Mouse (Mus musculus) CD4-positive naive resting alpha-beta T cell, adult 76 days (primary cell): ENCODE measurements around the gene Kdm2a. TPM values are rescaled to one million over a fixed set of nuclear protein-coding genes. Genes with fewer than 3 reads are reported as not detected.

Experiments
- total RNA-seq: library from RNA; stranded (reverse); gene quantifications from one replicate; pipeline ENCODE4 v1.2.4, GENCODE M21; 2023

Gene Kdm2a
- total RNA-seq = 132 TPM

GRCm38 (mm10) chr19:4397798-4398629 is at the start of gene Kdm2a:
TSS of gene Kdm2a (minus strand) at chr19:4398285.

GRCm38 (mm10) chr19:4439161-4439801 is 41.2 kb upstream of the Kdm2a start, which contains the start of gene Rhod:
TSS of gene Rhod (minus strand) at chr19:4439432.

GRCm38 (mm10) chr19:4306190-4306577 is 91.9 kb downstream of the Kdm2a start, which contains the start of gene Grk2:
TSS of gene Grk2 (minus strand) at chr19:4306222.

GRCm38 (mm10) chr19:4282898-4283553 is 115.1 kb downstream of the Kdm2a start, which contains the start of gene Ankrd13d:
TSS of gene Ankrd13d (minus strand) at chr19:4283137.

GRCm38 (mm10) chr19:4268566-4269361 is 129.3 kb downstream of the Kdm2a start, which contains the start of gene Ssh3:
TSS of gene Ssh3 (minus strand) at chr19:4269180.

Other genes starting within 250 kb of the Kdm2a start
- gene Coro1b, start 249.7 kb downstream of the Kdm2a start, total RNA-seq = 121 TPM
- 209 TPM for gene Ptprcap, start 244.7 kb downstream of the Kdm2a start, total RNA-seq
- gene Rps6kb2, start 234.9 kb downstream of the Kdm2a start, total RNA-seq = 41.0 TPM
- gene Carns1, start 222.8 kb downstream of the Kdm2a start, total RNA-seq = 75.2 TPM
- 228 TPM for gene Tbc1d10c, start 207.0 kb downstream of the Kdm2a start, total RNA-seq
- 315 TPM for gene Ppp1ca, start 206.2 kb downstream of the Kdm2a start, total RNA-seq
- gene Rad9a, start 196.6 kb downstream of the Kdm2a start, total RNA-seq = 28.3 TPM
- 107 TPM for gene Clcf1, start 184.0 kb downstream of the Kdm2a start, total RNA-seq
- gene AC109138.7, start 183.9 kb downstream of the Kdm2a start, total RNA-seq = not detected
- 56.2 TPM for gene Pold4, start 166.4 kb downstream of the Kdm2a start, total RNA-seq
- gene Ssh3, start 129.1 kb downstream of the Kdm2a start, total RNA-seq = 12.9 TPM
- gene Ankrd13d, start 115.1 kb downstream of the Kdm2a start, total RNA-seq = 14.4 TPM
- 343 TPM for gene Grk2, start 92.1 kb downstream of the Kdm2a start, total RNA-seq
- 1.1 TPM for gene Rhod, start 41.1 kb upstream of the Kdm2a start, total RNA-seq
- not detected for gene Syt12, start 79.2 kb upstream of the Kdm2a start, total RNA-seq
- not detected for gene 2010003K11Rik, start 100.3 kb upstream of the Kdm2a start, total RNA-seq
- 3.6 TPM for gene Pcx, start 112.2 kb upstream of the Kdm2a start, total RNA-seq
- 0.50 TPM for gene Lrfn4, start 217.4 kb upstream of the Kdm2a start, total RNA-seq
- 43.7 TPM for gene Rce1, start 227.4 kb upstream of the Kdm2a start, total RNA-seq